Mouse (Mus musculus) lung, adult 2 months (tissue): ENCODE data around the gene Ap1g1.

Experiments used
- CTCF ChIP-seq: fragments of 200-500 bp; IDR thresholded peaks from 2 replicates; pipeline ENCODE4 v1.5.1; 2011; ENCODE audit warnings: mild to moderate bottlenecking, low read length, control low read depth; ENCODE audit not compliant: insufficient read depth
- POLR2A ChIP-seq: fragments of 200-500 bp; IDR thresholded peaks from 2 replicates; pipeline ENCODE4 v1.6.1; 2011; ENCODE audit warnings: low read depth, mild to moderate bottlenecking, control low read depth, low read length, borderline replicate concordance; ENCODE audit errors: extremely low read depth

- no peak for TF ChIP-seq POLR2A
- no peak for TF ChIP-seq CTCF
Measured at GRCm38 (mm10) chr8:109750699-109751098, 27.7 kb upstream of the Ap1g1 start.
